Mouse (Mus musculus): ENCODE measurements around the gene Msh3.

DNA sequence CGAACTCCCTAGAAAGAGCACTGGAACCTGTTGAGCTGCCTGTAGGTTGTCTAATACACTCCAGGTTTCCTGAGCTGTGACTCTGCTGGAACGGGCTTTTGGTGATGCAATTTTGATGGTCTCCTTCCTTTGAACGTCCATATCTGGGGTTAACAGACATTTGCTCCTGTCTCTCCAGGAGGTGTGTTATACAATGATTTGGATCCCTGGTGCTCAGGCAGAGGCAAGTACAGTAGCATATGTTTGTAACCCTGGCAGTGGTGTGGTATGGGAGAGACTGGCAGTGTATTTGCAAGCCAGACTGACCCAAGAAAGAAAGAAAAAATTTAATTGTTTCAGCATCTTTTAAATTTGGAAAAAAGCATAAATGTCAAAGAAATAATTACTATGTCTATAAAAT is 32.6 kb upstream of the Msh3 start:
- TF ChIP-seq CTCF (IDR thresholded peaks at IDR 0.05; ENCODE audit: low read depth), result no peak
- TF ChIP-seq EP300 (IDR thresholded peaks at IDR 0.05; ENCODE audit: low read depth), result no peak

All from liver, embryonic 14.5 days (tissue).